Mouse (Mus musculus): ENCODE measurements around the gene Sebox.

Gene Sebox

GRCm38 (mm10) chr11:78502909-78503650, at the start of gene Sebox:
TSS of gene Sebox (plus strand) at chr11:78503447.
- DNase-seq = no peak

GRCm38 (mm10) chr11:78453675-78454074, 49.6 kb upstream of the Sebox start:
- DNase-seq = peak; percentile 83

DNA sequence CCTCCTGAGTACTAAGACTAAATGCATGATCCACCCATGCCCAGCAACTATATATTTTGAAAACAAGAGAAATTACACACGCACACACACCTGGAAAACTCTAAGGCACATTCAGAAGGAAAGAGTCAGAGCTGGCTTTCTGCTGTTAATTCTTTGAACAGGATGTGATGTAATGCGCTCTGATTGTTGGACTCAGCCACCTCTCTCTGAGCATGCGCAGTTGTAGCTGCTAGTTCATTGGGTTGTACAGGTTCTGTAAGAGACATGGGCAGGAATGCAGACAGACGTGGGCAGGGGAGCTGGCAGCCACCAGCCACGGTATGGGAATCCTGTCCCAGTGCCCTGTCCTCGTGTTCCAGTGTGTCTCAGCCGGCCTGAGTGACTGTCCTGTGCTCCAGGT, 49.0 kb upstream of the Sebox start:
- no peak for DNase-seq

DNA sequence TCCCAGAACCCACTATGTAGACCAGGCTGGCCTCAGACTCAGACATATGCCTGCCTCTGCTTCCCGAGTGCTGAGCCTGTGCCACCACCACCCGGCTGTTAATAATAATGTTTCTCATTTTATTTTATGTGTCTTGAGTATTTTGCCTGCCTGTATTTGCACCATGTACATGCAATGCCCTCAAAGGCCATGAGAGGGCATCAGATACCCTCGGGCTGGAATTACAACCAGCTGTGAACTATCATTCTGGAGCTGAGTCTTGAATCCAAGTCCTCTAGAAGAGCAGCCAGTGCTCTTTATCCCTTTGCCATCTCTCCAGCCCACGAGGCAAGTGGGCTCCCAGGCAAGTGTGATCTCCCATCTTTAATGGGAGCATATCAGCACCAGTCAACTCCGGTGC, 47.9 kb upstream of the Sebox start:
- DNase-seq = peak; percentile 64

DNA sequence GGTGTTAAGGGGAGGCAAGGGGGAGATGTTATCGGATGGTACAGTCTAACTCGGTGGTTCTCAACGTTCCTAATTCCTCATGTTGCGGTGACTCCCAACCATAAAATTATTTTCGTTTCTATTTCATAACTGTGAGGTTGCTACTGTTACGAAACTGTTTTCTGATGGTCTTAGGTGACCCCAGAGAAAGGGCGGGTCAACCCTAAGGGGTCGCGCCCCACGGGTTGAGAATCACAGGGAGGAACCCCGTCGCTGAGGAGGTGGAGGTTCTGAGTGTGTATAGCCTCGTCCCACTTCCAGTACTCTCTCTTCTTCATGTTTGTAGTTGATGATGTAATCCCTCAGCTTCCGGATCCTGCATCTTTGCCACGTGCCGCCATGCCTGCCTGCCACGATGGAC, 44.5 kb upstream of the Sebox start:
- no peak for DNase-seq

DNA sequence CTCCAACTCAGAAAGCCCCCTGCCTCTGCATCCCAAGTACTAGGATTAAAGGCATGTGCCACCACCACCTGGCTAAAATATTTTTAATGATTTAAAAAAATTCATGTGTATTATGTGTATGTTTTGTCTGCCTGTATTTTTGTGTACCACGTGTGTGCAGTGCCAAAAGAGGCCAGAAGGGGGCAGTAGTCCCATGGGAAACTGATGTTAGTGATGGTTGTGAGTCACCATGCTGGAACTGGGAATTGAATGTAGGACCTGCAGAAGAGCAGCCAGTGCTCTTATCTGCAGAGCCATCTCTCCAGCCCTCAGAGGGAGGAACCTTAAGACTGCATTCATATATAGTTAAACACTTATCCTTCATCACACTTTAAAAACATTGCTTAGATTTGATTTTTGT, 41.4 kb upstream of the Sebox start:
- DNase-seq = no peak

- DNase-seq = no peak
These were observed 40.6 kb upstream of the Sebox start for GRCm38 (mm10) chr11:78462669-78463068.

DNA sequence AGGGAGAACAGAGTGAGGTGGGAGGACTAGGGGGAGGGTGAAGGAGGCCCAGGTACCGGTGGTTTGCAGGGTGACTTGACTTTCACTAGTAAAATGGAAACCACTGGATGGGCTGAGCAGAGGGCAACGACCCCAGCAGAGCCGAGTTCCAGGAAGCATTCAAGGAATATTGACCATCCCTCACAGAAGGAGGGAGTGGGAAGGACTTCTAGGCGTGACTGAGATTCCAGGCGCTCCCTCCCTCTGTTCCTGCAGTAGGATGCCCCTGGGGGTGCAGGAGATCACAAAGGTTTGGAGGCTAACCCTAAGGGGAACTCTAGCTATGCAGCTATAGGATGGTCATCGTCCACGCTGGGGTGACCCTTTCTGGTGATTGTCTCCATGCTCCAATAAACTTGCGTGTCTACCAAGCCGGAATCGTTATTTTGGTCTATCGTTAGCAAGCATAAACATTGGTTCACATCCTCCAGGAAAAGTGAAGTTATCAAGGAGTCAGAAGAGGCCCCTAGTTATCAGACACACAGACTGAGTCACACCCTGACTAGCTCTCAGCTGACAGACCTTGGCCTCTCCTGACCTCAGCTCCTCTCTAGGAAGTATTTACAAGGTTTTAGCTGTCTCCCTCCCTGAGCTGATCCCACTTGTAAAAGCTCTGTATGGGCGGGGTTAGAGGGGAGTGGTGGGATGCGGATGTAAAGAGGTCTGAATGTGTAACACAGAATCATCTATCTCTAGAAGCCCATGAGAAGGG, 39.8 kb upstream of the Sebox start:
- DNase-seq = no peak

DNA sequence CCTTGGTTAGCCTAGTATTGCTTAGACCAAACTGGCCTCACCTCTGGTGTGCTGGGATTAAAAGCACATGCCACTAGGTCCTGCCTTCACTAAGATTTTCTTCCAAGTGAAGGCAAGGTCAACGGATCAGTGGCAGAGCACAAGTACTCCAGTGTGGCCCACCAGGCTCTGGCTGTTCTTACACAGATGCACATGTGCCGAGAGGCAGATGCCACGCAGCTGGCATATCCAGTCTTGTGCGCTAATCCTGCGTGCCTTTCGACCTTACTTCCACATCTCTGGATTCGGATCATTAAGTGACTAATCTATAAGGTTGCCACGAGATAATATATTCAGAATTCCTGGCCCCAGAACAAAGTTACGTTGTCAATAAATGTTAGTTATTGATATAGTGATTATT, 38.1 kb upstream of the Sebox start:
- DNase-seq = no peak

GRCm38 (mm10) chr11:78465568-78466180, 37.6 kb upstream of the Sebox start, which contains the start of gene Slc46a1:
TSS of gene Slc46a1 (plus strand) at chr11:78465697.
- peak; percentile 80 for DNase-seq

GRCm38 (mm10) chr11:78466242-78466912, 36.9 kb upstream of the Sebox start:
- no peak for DNase-seq

- DNase-seq = no peak
These were observed 35.7 kb upstream of the Sebox start for GRCm38 (mm10) chr11:78467515-78467914.

GRCm38 (mm10) chr11:78467932-78468331, 35.3 kb upstream of the Sebox start:
- no peak for DNase-seq

DNA sequence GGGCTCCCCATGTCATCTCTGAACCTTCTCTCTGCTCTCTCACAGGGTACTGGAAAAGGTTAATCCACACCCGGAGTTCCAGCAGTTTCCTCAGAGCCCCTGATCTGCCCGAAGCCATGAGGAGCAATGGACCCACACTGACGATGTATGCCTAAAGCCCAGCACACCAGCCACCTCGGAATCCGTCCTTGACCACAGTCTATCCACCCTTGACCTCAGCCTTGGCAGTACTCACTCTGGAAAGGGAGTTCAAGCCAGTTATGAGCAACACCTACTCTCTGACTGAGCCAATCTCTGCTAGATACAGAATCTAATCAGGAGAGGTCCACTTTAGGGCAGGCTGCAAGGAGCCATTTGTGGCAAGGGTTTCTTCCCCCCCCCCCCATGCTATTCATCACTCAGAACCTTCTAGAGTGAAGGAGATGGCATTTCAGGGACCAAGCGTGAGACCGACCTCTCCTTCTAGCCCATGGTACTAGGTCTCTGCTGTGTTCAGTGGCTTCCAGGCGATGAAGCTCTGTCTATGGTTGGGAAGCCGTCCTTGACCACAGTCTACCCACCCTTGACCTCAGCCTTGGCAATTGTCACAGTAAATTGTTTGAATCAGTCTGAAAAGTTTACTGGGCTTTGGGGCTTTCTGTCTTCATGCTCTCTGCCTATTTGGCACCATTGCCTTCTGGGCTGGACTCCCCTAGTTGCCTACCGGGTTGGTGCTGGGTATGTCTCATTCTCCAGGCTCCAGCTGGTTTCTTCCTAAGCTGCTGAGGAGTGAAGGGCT, 31.7 kb upstream of the Sebox start:
- DNase-seq = no peak

GRCm38 (mm10) chr11:78475289-78475688, 28.0 kb upstream of the Sebox start:
- DNase-seq = no peak

GRCm38 (mm10) chr11:78483639-78484038, 19.6 kb upstream of the Sebox start:
- no peak for DNase-seq

GRCm38 (mm10) chr11:78488168-78488567, 15.1 kb upstream of the Sebox start:
- peak; percentile 82 for DNase-seq

GRCm38 (mm10) chr11:78490781-78491241, 12.4 kb upstream of the Sebox start:
- no peak for DNase-seq

DNA sequence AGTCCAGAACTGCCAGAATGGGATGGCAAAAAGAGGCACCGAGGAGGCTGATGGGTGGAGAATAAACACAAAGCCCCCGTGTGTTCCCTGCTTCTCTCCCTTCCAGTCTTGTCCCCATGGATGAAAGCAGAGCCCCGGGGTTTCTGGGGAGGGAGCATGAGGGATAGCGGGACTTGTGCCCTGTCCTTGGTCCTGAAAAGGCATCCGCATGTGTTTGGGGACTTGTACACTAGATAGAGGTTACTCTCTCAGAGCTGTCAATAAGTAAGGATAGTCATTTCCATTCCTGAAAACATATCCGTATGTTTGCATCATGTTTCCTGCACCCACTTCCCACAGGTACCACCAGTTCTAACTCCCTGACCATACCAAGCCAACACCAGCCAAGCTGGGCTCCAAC, 7.3 kb upstream of the Sebox start:
- DNase-seq = peak; percentile 53

- peak; percentile 13 for DNase-seq
These were observed 6.1 kb upstream of the Sebox start for GRCm38 (mm10) chr11:78497071-78497541.

DNA sequence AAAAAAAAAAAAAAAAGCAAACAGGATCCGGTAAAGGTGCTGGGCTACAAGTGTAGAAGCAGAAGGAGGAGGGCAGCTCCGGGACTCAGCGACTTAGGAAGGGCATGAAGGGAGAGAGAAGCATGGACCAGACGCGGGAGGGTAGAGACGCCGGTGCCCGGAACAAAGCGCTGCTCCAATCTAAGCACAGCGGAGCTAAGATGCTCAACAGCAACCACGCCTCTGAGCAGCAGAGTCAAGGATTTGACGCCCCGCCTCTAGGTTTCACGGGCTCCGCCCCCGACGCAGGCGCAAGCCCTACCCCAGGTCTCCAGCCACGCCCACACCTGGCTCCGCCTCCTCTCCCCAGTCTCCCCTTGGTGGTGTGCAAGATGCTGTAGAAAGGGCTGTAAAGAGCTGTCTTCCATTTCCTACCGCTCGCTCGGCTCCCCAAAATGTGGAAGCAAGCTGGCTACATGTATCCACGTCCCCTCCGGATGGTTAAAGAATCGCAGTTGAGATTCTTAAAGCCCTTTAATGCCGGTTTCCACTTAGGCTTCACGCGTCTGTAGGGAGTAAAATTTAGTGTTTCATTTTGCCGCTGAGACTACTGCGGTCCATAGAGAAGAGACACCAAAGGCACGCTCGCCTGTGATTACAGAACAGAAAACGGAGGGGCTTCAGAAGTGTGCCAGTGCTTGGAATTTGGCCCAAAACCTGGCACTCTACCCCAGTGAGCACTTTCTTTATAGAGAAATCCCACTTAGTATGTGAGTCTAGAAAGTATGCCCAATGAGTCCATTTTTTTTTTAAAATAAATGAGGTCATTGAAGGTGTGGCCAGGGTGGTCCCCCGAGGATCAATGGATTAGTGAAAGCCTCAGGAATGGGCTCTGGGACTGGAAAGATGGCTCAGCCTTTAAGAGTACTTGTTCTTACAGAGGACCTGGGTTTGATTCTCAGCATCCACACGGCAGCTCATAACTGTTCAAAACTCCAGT, 5.4 kb upstream of the Sebox start, which contains the start of gene Sarm1:
Sarm1 (minus strand) TSS at position 211 of the 979 bp plus-strand sequence.
- DNase-seq = peak; percentile 92

All from lung, postnatal 14 days (tissue).